Mouse (Mus musculus) thymus, postnatal 36 days (tissue): ENCODE results near the gene Cfap73.

Experiments used
- DNase-seq, 2 experiments: peaks; one replicate each; pipeline ENCODE4 v3.0.0; 2022; ENCODE audit warnings: mixed read lengths in 2 of 2

Gene Cfap73

DNA sequence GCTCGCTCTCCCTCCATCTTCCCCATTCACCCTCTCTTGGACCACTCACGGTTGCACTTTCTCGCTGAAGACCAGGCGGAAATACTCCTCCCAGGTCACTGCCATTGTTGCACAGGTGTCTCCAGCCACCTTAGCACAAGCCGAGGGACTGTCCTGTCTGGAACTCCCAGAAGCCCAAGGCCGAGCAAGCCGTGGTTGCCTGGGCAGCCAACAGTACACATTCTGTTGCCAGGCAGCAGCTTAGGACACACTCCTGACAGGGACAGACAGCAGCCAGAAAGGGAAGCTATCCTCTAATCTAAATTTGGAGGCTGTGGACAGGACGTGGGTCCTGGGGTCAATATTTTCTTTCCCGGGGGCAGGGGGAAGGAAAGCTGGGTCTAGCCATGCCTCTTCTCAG is at the start of gene Cfap73:
TSS of gene Cfap73 (minus strand) at position 105 of the 400 bp plus-strand sequence.
- DNase-seq = no peak

DNA sequence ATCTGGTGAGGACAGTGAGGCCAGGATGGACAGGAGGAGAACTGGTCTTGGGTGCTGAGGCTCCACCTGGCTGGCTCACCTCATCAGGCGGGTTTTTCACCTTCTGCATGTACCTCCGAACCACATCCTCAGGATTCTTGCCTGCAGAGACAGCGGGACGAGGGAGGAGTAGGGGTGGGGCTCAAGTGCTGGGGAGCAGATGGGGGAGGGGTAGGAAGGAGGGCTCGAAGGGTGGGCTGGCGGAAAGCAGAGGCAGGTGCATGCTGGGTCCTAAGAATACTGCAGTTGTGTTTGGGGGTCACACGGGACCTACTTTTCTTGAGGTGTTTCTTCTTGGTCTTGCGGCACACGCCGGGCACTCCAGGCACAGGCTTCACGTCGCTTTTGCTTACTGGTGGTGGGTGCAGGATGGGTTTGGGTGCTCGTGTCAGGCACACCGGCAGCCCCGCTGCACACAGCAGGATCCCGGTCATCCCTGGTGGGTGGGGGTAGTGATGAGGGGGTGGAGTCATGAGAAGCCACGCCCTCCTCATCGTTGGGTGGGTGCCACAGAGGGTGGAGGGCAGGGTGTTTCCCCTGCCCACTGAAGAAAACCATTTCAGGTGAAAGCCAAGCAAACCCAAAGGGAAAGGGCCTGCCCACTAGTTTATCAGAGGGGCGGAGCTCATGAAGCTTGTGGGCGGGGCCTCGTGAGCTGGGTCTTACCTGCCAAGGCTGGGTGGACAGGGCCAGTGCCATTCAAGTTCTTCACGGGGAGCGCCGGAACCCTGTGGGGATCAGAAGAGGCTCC is 49.1 kb upstream of the Cfap73 start:
- peak in 1 of 2 experiments; percentile 37 for DNase-seq

DNA sequence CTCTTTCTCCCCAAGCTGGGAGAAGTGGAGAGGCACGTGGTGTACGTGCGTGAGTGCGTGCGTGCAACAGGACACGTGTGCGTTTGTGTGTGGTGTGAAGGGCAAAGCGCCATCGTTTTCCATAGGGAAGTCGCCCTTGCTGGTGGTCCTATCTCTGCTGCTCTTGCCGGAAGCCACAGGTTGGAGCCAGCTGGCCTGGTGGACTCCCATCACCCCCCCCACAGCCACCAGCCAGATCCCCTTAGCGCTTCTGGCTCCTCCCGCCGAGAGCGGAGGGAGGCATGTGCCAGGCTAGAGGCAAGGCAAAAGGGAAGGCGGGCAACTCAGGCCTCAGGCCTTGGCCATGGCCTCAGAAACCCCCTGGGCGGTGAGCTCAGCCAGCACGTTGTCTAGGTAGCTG is 46.9 kb upstream of the Cfap73 start:
- DNase-seq = no peak

DNA sequence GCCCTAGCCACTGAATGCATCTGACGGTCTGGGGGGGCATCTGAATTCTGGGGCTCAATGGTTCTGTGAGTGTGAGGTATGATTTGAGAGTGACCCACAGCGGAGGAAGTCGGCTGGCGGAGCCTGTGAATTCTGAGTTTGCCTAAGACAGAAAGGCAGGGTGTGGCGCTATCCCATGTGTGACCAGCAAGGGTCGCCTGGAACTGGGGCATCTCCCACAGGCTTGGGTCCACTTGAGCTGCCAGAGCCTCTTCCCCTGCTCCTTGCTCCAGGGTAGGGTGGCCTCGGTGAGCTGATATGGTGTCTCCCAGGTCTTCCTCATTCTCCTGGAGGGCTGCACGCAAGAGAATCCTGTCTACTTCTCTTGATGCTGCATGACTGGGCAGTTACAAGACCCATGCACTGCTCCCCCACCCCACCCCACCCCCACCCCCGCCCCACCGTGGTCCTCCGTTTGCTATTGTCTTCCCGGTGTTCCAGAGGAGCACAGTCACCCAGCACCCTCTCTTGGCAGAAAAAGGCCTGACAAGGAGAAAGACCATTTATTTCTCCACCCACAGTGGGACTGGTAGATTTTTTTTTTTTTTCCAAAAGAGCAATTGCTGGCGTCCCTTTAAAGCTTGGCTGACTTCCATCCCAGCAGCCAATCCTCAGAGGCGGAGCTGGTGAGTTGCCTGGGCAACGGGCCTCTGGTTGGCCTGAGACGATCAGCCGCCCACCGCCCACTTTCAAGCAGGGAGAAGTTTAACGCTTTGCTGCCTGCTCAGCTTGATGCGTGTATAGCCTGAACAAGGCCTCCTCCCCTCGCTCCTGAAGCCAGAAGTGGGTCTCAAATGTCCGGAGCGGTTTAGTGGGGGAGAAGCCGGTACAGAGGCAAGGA is 45.9 kb upstream of the Cfap73 start:
- peak; percentile 46 to 57 for DNase-seq

DNA sequence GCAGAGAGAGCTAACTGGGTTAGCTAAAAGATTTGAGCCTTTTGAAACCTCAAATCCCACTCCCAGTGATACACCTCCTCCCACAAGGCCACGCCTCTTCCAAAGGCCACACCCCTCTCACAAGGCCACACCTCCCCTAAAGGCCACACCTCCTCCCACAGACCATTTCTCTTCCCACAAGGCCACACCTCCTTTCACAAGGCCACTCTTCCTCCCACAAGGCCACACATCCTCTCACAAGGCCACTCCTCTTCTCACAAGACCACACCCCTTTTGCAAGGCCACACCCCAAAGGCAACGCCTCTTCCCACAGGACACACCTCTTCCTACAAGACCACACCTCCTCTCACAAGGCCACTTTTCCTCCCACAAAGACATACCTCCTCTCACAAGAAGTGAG is 43.5 kb upstream of the Cfap73 start:
- DNase-seq = peak in 1 of 2 experiments; percentile 40

DNA sequence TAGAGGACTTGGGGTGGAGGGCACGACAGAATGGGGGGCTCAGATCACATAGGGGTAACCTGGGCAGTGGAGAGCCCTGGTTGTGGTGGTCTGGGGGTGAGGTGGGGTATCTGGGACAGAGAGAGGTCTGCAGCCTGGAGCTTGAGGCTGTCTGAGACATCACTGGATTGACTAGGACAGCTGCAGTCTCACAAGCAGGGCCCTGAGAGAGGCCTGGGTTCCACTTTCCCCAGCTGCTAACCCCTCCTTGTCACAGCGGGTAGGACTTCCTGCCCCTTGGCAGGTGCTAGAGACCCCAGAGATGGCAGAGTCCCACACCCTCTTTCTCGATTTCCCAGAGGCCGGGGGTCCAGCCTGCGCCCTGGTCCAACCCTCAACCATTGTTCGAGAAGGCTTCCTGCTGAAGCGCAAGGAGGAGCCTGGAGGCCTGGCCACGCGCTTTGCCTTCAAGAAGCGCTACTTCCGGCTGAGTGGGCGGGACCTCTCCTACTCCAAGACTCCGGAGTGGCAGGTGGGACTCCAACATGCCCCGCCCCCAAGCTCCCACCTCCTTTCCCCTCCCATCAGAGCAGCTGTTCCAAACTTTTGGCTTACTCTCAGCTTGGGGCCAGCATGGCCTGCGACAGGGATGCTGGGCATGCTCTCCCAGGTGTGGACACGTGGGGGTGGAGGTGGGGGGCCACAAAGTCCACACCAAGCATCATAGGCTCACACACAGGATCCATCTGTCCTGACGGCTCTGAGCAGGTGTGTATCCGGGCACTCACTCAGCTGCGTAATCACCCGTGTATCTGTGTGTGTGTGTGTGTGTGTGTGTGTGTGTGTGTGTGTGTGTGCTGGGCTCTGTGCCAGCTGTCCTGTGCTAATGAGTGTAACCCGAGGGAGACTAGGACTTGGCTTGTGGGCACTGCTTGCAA is 40.5 kb upstream of the Cfap73 start:
- DNase-seq = peak; percentile 45 to 74

DNA sequence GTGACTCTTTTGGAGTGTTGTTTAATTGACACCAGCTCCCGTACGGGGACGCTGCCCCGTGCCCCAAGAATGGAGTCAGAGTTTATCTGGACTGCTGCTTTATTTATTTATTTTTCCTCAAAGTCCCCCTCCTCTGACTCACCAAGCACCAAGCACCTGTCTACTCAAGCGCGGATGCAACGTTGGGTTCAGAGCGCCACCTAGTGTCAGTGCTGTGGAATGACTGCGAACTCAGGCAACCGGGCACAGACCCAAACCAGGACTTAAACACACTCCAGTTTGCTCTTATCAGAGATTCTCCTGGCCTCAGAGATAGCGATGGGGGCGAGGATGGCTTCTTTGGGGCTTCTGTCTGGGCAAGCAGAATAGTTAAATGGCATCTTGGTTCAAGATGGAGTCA is 39.6 kb upstream of the Cfap73 start:
- peak; percentile 77 to 78 for DNase-seq

DNA sequence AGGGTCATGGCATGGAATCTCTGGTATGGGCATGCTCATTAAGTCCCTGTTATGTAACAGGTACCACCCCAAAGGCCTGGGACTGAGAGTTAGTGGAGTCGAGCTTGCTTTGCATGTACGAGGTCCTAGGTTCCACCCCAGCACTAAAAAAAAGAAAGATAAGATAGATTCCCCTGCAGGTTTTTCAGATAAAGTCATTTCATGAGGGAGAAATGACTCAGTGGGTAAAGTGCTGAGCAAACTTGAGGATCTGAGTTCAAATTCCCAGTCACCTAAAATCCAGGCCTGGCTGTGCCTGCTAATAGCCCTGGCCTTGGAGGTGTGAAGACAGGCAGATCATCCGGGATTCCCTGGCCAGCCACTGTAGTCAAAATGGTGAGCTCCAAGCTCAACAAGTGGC is 37.8 kb upstream of the Cfap73 start:
- no peak for DNase-seq

DNA sequence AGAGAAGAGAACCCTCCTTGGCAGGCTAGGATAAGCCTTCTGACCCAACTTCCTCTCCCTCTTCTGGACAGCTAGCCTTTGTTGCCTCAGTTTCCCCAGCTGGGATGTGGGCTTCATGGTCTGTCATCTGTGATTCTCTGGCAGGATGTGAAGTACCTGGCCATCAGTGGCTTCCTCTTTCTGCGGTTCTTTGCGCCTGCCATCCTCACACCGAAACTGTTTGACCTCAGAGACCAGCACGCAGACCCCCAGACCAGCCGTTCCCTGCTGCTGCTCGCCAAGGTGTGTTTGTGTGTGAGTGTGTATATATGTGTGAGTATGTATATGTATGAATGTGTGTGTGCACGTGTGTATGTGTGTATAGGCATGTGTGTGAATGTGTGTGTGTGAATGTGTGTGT is 36.1 kb upstream of the Cfap73 start:
- no peak for DNase-seq

DNA sequence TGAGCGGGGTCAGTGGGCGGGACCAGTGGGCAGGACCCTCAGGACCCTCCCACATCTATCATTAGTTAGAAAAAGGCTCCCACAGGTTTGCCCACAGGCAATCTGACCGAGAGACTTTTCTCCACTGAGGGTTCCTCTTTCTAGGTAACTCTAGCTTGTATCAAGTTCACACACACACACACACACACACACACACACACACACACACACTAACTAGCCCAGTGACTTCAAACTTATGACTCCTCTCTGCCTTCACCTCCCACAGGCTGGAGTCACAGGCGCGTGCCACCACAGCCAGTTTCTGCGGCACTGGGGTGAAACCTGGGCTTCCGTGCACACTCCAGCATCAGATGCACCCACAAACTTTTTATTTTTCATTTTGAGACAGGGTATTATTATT is 34.7 kb upstream of the Cfap73 start:
- no peak for DNase-seq

DNA sequence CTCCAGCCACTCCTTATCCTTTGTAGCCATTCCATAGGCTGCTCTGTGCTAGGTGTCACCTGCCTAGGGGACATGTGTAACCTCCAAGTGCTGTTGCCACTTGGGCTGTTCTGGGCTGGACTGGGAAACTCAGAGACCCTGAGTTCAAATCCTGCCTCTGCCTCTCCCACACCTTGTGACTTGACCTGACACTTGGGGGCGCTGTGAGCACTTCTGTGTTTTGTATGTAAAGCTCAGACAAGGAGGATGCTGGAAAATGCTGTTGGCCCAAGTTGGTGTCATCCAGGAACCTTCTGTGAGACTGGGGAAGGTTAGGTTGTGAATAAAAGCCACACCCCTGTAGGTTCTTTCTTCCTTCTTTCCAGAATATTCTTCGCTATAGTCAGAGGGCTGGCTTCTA is 30.9 kb upstream of the Cfap73 start:
- DNase-seq = no peak

DNA sequence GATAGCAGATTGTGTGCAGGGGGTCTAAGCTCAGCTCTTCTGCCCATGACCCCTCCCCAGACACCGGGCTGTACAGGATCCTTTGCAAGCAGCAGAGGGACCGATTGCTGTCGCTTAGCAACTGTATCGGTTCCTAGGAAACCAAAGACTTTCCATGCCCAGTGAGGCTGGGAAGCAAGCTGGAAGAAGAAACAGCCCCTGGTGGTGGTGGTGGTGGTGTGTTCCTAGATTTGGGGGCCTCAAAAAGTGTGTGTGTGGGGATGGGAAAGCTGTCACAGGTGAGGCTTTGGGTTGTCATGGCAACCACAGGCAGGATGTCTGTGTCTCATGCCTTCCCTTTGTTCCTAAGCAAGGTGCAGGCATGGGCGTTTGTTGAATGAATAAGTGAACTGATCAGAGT is 26.8 kb upstream of the Cfap73 start:
- no peak for DNase-seq

DNA sequence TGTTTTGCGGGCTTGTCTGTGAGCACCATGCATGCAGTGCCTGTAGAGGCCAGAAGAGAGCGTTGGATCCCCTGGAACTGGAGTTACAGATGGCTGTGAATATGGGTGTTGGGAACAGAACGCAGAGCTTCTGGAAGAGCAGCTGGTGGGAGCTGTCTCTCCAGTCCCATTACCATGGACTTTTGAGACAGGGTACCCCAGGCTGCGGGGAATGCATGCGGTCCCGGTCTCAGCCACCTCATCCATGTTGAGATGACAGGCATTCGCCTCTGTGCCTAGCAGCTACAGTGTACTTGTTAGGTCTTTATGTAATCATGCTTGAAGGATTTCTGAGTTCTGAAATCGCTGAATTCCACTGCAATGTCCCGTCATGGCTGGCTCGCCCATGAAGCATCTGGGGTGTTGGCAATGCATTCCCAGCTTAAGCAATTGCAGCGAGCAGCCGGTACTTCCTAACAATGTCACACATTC is 22.3 kb upstream of the Cfap73 start:
- no peak for DNase-seq

DNA sequence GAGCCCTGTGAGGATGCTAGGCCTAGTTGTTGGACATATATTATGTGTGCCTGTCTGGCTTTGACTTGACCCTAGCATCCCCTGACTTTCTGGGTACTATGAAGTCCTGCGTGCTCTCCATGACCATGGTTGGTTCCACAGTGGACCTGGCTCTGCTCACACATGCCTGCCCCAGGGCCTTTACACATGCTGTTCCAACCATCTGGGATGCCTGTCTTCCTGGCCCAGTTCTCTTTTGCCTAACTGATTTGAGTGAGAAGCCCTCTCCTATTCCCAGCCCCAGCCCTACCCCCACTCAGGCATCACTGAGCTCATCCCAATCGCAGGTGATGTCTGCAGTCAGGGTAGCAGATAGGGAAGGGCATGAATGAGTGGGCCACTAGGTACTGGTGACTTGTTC is 19.8 kb upstream of the Cfap73 start:
- DNase-seq = no peak

DNA sequence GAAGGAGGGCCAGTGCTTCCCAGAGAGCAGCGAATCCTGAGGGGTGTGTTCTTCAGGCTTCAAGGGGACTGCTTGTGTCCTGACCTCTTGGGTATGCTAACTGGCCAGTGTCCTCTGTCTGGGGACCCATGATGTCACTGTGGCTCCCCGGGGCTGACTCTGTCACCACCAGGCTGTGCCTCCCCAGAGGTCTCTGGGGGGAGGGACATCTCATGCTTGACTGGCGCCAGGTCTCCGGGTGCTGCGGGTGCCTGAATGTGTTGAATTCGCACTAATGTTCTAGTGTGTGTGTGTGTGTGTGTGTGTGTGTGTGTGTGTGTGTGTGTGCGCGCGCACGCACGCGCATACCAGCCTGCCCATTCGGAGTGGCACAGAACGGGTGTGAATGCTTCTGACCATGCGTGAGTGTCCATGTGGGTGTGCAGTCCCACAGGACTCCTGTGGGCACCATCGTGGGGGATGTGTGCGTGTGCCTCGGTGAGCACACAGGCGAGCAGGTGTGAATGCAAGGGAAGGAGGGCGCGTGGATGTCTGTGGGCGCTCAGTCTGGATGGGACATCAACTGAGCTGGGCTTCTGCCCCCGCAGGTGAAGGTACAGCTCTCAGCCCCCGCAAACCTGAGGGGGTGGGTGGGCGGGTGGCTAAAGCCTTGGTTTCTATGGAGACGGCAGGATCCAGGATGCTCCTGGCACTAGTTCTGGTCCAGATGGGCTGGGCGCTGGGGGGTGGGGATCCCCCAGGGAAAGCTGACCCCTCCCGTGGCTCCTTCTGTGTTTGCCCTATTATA is 19.1 kb upstream of the Cfap73 start:
- no peak for DNase-seq

DNA sequence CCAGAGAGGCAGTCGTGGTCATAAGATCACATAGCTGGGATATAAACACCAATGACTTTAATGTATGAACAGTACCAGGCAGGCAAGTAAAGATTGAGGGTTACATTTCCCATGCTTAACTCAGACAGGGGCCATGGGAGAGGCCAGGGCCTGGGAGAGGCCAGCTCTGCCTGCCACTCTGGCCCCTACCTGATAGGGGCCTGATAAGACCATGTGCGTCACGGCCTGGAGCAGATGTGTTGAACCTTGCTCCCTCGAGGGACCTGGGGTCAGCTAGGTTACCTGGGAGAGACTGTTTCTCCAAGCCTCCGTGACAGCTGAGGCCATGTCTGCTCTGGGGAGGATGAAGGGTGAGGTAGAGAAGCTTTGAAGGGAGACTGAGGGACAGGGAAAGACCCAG is 17.2 kb upstream of the Cfap73 start:
- DNase-seq = no peak

DNA sequence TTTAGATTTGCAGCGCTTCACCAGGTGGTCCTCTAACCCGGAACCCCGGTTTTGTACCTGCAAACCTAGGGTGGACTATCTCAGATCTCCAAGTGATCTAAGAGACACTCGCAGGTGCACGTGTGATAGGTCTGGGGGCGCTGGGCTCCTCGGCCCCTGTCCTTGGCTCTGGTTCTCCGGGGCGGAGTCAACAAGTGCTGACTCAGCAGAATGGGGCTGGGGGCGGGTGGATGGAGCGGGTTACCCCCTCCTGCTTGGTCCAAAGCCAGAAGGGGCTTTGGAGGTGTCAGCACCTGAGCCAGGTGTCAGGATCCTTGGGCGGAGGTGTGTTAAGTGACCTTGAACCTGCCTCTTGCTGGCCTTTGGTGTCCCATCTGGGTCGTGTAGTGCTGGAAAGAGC is 15.9 kb upstream of the Cfap73 start:
- peak in 1 of 2 experiments; percentile 52 for DNase-seq

DNA sequence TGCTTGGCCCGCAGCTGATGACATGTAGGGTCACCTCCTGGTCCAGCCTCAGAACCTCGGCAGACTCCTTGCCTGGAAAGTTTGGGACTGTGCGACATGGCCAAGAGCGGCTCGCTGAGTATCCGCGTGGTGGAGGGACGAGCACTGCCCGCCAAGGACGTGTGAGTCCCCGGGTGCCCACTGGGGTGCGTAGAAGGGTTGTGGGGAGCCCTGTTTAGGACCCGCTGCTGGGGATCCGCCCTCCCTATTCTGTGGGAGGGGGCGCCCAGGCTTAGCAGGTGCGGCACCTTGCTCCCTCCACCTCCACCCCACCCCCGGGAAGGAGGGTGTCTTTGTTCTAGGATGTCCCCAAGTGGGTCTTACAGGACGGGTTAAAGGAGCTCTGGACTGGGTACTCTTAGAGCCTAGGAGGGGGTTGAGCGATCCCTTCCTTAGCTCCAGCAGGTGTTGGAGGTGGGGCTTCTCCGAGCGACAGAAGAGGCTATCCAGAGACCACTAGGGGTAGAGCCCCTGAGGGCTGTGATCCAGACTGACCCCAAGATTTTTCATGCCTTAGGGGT is 15.4 kb upstream of the Cfap73 start:
- peak in 1 of 2 experiments; percentile 75 for DNase-seq

DNA sequence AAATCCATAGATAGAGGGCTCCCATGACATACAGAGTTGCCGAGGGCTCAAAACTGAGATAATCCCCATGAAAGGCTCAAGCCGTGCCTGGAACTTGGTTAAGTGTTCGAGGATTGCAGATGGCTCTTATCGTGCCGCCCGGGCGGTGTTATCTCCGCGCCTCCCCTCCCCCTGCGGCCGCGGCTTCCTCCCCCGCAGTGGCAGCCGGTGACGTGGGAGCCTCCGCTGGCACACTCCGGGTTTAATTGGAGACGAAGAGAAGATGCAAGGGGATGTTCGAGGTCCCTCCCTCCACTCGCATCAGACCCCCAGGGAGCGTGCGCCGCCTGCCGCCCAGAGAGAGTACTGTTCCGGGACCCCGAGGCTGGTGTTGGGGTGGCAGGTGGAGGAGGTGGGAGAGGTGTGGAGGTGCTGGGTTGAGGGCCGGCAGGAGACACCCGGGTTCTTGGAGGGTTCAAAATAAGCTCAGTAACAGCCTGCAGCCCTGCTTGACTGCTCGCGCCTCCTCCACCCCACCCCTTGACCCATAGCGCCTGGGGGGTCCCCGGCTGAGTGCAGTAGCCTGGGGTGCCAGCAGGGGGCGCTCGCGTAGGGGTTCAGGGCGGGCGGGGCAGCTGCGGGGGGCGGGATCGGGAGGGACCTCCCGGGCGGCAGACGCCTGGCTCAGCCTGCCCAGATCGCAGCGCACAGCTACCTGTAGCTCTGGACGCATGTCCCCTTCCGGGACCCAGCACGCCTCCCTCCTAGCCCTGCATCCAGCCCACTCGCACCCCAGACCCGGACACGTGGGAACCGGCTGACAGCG is 14.7 kb upstream of the Cfap73 start, which contains the start of gene Rasal1:
TSS of gene Rasal1 (plus strand) at position 244 of the 805 bp plus-strand sequence.
- peak; percentile 92 to 94 for DNase-seq

DNA sequence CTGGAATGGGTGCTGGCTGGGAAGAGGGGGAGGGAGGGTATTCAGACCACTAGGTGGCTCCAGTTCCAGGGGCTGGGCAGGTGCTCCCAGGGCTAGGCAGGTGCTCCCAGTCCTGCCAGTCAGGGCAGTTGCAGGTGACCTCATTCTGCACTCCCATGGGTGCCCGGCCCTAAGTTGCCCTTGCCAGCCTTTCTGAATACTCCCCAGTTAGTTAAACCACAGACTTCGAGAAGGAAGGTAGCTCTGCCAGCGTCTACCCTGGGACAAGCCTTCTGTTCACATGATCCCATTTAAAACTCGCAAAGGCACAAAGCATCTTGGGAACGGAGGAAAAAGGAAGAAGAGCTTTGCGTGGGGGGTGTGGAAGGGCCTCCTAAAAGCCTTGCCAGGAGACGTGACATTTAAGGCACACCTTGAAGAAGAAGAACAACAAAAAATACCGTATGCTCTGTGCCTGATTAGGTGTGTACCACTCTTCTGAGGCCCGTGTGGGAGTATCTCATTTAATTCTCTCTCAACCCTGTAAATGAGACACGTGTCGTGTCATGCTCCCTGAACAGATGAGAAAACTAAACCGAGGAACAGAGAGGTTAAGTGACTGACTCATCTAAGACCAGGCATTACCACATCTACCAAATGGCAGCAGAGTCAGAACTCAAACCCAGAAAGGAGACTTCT is 13.9 kb upstream of the Cfap73 start:
- DNase-seq = peak; percentile 53 to 62
